Mouse (Mus musculus) layer of hippocampus, adult 9-11 months (tissue): ENCODE data around the gene Slc25a12.
"Not testable (repeated sequence)": the region's sequence is repeated elsewhere in the genome, so short reads cannot be mapped to it uniquely, and the experiment has no call there.

Experiments
- DNase-seq: peaks from one replicate; pipeline ENCODE4 v3.0.0; 2022

The Slc25a12 gene

GRCm38 (mm10) chr2:71367125-71367880 lies at the start of gene Slc25a12:
Gene Slc25a12 (minus strand): TSS chr2:71367749.
- peak; percentile 77 for DNase-seq

- no peak for DNase-seq
Measured at GRCm38 (mm10) chr2:71405613-71406012, 38.1 kb upstream of the Slc25a12 start.

- no peak for DNase-seq
Measured at GRCm38 (mm10) chr2:71389864-71390263, 22.3 kb upstream of the Slc25a12 start.

- DNase-seq, result peak; percentile 94
Measured at GRCm38 (mm10) chr2:71388951-71389763, 21.6 kb upstream of the Slc25a12 start, which contains the start of gene Hat1. Gene Hat1 (plus strand): TSS chr2:71388958.

GRCm38 (mm10) chr2:71387766-71388165 lies 20.2 kb upstream of the Slc25a12 start:
- DNase-seq, result no peak

- DNase-seq, result no peak
Measured at GRCm38 (mm10) chr2:71383890-71384289, 16.3 kb upstream of the Slc25a12 start.

- DNase-seq, result no peak
Measured at GRCm38 (mm10) chr2:71381962-71382361, 14.4 kb upstream of the Slc25a12 start.

GRCm38 (mm10) chr2:71377426-71377825 lies 9.9 kb upstream of the Slc25a12 start:
- no peak for DNase-seq

- DNase-seq, result no peak
Measured at GRCm38 (mm10) chr2:71376433-71376906, 8.9 kb upstream of the Slc25a12 start.

GRCm38 (mm10) chr2:71374275-71375155 lies 7.0 kb upstream of the Slc25a12 start:
- no peak for DNase-seq

- not testable (repeated sequence) for DNase-seq
Measured at GRCm38 (mm10) chr2:71372261-71372660, 4.7 kb upstream of the Slc25a12 start.

GRCm38 (mm10) chr2:71371790-71372189 lies 4.2 kb upstream of the Slc25a12 start:
- DNase-seq, result peak; percentile 69

GRCm38 (mm10) chr2:71368086-71368485 lies 537 bp upstream of the Slc25a12 start:
- DNase-seq, result no peak

GRCm38 (mm10) chr2:71366618-71367124 lies 878 bp downstream of the Slc25a12 start:
- DNase-seq, result no peak

- DNase-seq, result no peak
Measured at GRCm38 (mm10) chr2:71360192-71360591, 7.4 kb downstream of the Slc25a12 start.

GRCm38 (mm10) chr2:71358347-71358746 lies 9.2 kb downstream of the Slc25a12 start:
- no peak for DNase-seq

GRCm38 (mm10) chr2:71354055-71354425 lies 13.5 kb downstream of the Slc25a12 start:
- DNase-seq, result no peak

- no peak for DNase-seq
Measured at GRCm38 (mm10) chr2:71353306-71354054, 14.1 kb downstream of the Slc25a12 start.

- DNase-seq, result no peak
Measured at GRCm38 (mm10) chr2:71351727-71351987, 15.9 kb downstream of the Slc25a12 start.

- no peak for DNase-seq
Measured at GRCm38 (mm10) chr2:71350904-71351726, 16.4 kb downstream of the Slc25a12 start.

- no peak for DNase-seq
Measured at GRCm38 (mm10) chr2:71350181-71350580, 17.4 kb downstream of the Slc25a12 start.
